Mouse (Mus musculus) urinary bladder, postnatal 36 days (tissue): ENCODE measurements at regions not wholly inside any gene's neighbourhood (a gene's known extent, or its start where the extent isn't known, plus 50 kb on each side); places are given as distances from the start of the nearest gene placed in this dataset.
A peak's percentile ranks its signal among the peaks of the same experiment; 100 is the strongest.

Experiments used
- DNase-seq, 2 experiments: peaks; one replicate each; pipeline ENCODE4 v3.0.0; 2022; ENCODE audit warnings: low spot score in 2 of 2, mixed read lengths in 1 of 2

DNA sequence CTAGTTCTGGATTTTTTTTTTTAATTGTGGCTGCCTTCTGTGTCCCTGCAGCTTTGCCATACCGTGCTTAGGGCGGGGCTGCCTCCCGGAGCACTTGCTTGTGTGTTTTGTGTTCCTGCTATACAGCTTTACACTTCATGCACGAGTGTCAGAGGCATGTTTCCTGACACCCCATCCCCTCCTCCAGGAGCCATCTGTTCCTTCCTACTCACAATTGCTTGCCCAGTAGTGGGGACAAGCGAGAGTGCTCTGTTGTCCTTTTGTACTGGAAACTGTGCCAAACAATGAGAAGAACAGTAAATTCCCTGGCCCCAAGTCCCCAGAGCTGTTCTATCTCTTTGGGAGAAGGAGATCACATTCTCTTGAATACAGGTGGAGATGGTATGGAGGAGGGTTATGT, 53.5 kb downstream of the Csf2 start:
- DNase-seq, result no peak

DNA sequence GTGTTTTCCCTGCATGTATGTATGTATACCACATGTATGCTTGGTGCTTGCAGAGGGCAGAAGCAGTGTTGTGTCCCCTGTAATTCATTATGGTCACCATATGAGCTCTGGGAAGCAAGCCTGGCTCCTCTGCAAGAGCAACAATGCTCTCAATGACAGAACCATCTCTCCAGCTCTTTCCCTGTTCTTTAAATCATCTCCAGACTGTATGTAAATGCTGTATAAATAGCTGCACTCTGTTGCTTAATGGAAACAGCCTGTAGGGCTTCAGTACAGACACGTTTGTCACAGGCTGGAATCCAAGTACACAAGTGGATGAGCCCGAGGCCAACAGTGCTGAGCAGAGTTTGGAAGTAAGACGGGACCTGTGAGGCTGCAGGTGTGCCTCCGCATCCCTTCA, 54.7 kb downstream of the Csf2 start:
- no peak for DNase-seq

- DNase-seq, result no peak
These were observed 57.2 kb downstream of the Csf2 start for GRCm38 (mm10) chr11:54192275-54192674.

GRCm38 (mm10) chr11:54187826-54188225, 61.6 kb downstream of the Csf2 start:
- DNase-seq, result no peak

DNA sequence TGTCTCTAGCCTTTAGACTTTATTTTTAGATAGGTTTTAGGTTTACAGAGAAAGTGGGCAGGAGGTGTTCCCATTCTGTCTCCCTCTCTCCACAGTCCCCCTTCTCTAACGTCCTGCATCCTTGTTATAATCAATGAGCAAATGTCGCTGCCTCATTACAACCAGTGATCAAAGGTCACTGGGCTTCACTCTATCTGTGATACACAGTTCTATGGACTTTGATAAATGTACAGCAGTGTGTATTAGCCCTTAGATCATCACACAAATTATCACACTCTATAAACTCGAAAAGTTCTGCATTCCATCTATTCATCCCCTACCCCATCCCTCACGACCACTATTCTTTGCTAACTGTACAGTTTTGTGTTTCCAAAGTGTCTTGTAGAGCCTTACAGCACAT, 62.1 kb downstream of the Csf2 start:
- DNase-seq, result no peak

DNA sequence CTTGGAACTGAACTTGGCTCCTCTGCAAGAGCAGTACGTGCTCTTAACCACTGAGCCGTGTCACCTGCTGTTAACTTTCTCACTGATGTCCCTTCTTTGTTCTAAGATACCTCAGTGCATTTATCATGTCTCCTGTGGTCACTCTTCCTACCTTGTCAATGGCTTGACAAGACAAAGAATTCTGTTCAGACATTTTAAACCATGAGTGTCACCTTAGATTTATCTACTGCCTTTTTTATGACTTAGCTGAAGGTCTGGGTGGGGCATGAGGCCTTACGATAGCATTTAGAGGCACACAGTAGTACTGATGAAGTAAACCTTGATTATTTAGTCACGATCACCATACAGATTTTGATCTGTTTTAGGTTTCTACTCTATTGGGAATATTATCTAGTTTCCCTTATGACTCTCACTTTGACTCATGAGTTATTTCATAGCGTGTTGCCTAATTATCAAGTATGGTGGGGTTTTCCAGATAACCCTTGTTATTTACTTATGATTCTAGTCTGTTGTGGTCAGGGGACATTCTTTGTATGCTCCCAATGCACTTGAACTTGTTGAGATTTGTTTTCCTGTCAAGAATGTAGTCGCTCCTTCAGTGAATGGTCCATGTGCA, 63.6 kb downstream of the Csf2 start:
- no peak for DNase-seq

DNA sequence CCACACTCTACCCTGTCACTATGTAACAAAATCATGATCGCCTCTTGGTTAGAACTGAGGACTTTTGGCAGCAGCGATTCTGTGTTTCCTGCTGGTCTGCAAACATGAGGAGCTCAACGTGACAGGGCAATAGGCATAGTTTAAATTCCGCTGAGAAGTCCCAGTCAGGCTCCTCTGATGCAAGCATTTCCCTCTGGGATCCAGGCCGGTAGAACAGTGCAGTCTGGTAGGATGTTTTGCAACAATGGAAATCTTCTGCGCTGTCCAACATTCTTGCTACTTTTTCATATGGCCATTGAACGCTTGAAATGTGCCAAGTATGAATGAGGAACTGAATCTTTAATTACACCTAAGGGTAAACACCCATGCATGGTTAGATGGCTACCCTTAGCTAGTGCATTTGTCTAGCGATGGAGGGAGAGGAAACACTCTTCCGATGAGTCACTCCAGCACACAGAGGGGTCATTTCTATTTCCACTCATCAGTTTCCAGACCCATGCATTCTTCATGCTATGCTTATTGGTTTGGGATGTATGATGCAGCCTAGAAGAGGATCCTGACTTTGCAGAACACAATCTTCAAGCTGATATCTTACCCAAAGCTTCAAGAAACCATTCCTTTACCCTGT, 67.7 kb downstream of the Csf2 start:
- peak in 1 of 2 experiments; percentile 60 for DNase-seq
